Mouse (Mus musculus) cortical plate, adult 2 months (tissue): Measurements from ENCODE around the gene Spin2e. TPM values are rescaled to one million over a fixed set of nuclear protein-coding genes. Genes with fewer than 3 reads are reported as not detected.
"Not testable (repeated sequence)": the region's sequence is repeated elsewhere in the genome, so short reads cannot be mapped to it uniquely, and the experiment has no call there.

Experiments
- H3K27ac ChIP-seq: fragments of 200-500 bp; 2 replicates; pipeline ENCODE4 v1.5.1; 2012; ENCODE audit warnings: low read length, control low read depth, inconsistent platforms; ENCODE audit not compliant: insufficient read depth
- H3K4me1 ChIP-seq: fragments of 200-500 bp; 2 replicates; pipeline ENCODE4 v1.6.1; 2011; ENCODE audit warnings: low read length; ENCODE audit not compliant: control insufficient read depth, insufficient read depth
- H3K4me3 ChIP-seq: fragments of 200-500 bp; 2 replicates; pipeline ENCODE4 v1.5.1; 2011; ENCODE audit warnings: mild to moderate bottlenecking, low read length, control low read depth; ENCODE audit not compliant: insufficient read depth
- polyA plus RNA-seq: library from polyadenylated mRNA; depleted of rRNA; stranded (reverse); fragments of >200 nt; gene quantifications from 2 replicates; pipeline ENCODE4 v1.2.3, GENCODE M21; 2012; rRNA removed

Spin2e gene
- not detected in 2 replicates for polyA plus RNA-seq

DNA sequence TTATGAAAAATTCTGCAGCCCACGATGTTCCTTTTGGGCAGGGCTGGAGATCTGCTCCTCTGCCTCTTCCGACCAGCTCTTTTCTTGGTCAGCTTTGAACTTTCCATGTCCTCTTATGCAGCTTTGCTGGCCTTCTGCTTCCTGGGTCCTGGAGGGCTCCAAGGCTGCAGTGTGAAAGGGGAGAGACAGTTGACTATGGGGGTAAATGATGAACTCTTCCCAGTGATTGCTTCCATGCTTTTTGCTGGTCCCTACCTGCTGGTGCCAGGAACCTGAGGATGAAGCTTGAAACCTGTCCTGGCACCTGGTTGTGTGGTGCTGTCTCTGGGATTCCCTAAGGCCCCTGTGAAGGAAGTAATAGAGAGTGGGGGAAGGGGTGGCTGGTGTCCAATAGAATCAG is at the start of gene Spin2e:
Spin2e (minus strand) TSS at position 101 of the 400 bp plus-strand sequence.
- not testable (repeated sequence) for H3K27ac ChIP-seq, H3K4me1 ChIP-seq, H3K4me3 ChIP-seq

DNA sequence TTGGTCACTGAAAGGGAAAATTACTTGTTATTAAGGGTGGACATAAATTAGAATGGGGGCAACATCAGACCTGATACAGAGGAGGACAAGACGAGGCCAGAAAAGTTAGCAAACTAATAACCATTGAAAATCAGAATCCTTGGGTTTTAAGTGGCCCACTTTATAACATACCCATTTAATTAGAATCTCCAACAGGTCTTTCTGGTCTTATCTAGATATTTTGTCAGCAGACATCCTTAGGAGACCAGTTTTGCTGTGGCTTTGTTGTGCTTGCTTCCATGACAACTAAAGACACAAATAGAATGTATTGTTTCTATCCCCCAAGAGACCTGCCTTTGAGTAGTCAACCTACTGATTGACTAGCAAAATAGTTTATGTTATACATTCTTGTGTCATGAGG is 44.5 kb downstream of the Spin2e start, which contains the start of gene Gm21883:
Gm21883 (minus strand) TSS at position 101 of the 400 bp plus-strand sequence.
- not testable (repeated sequence) for H3K4me3 ChIP-seq, H3K27ac ChIP-seq, H3K4me1 ChIP-seq

Other genes with a start within 250 kb of the Spin2e start
- not detected in 2 replicates for gene Btbd35f19, start 235.0 kb downstream of the Spin2e start, polyA plus RNA-seq
- not detected in 2 replicates for gene Gm21883, start 44.6 kb downstream of the Spin2e start, polyA plus RNA-seq
- not detected in 2 replicates for gene Btbd35f25, start 98.2 kb upstream of the Spin2e start, polyA plus RNA-seq